Mouse (Mus musculus): Measurements from ENCODE around the gene Plbd2.

DNA sequence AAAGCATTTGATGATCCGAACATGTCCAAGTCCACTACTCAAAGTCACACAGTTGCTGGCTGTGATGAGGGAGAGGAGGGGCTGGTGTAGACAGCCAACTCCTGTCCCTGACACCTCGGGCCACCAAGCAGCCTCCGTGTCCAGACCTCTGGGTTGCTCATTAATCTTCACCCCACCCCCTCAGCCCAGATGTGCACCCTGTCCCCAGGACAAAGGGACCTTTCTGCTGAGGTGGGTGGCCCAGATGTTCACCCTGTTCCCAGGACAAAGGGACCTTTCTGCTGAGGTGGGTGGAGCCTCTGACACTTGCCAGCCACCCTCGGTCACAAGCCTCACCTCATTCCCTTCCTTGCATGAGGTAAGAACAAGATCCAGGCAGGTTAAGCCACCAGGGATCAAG, 31.9 kb downstream of the Plbd2 start:
- TF ChIP-seq TCF12 (IDR thresholded peaks at IDR 0.05; ENCODE audit: insufficient read depth, poor library complexity, severe bottlenecking) (no peak), E2F4 (IDR thresholded peaks at IDR 0.05; ENCODE audit: insufficient read depth) (no peak), POLR2A (IDR thresholded peaks at IDR 0.05; ENCODE audit: insufficient read length, low read depth) (no peak), POLR2AphosphoS2 (IDR thresholded peaks at IDR 0.05; ENCODE audit: insufficient read length, low read depth) (no peak), TCF3 (IDR thresholded peaks at IDR 0.05; ENCODE audit: insufficient read length, low read depth) (no peak), USF1 (IDR thresholded peaks at IDR 0.05; ENCODE audit: low read depth) (no peak), MYOD1 (IDR thresholded peaks at IDR 0.05; ENCODE audit: control insufficient read depth in 1 of 3, insufficient read length in 2 of 3, low read depth in 2 of 3) (no peak), MAX (IDR thresholded peaks at IDR 0.05; ENCODE audit: low read depth) (no peak)
